Mouse (Mus musculus): ENCODE measurements around the gene Rexo2.

DNA sequence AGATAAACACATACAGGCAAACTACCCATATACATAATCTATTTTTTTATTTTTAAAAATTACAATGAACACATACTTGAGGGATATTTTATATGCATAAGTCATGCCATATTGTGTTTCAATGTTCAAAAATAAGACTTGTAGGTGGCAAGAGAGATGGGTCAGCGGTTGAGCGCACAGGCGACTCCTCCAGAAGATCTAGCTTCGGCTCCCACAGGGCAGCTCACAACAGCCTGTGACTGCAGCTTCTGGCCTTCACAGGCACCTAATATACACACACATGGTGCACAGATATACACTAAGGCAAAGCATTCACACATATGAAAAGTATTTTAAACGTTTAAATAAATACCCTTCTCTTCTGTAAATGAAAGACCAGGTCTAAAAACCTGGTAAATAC lies 21.0 kb downstream of the Rexo2 start:
- TF ChIP-seq POLR2A (IDR thresholded peaks at IDR 0.05; ENCODE audit: borderline replicate concordance, extremely low read depth, insufficient read depth, insufficient read length, poor library complexity, severe bottlenecking) (no peak), CTCF (IDR thresholded peaks at IDR 0.05; ENCODE audit: borderline replicate concordance, extremely low read depth, insufficient read depth, insufficient read length) (no peak)

Measured in brain, embryonic 14.5 days (tissue).